Mouse (Mus musculus): ENCODE measurements around the gene Ins2.

- TF ChIP-seq CTCF (IDR thresholded peaks at IDR 0.05; ENCODE audit: control insufficient read depth, insufficient read depth, insufficient read length) (no peak), CEBPB (IDR thresholded peaks at IDR 0.05; ENCODE audit: low read depth) (no peak)
Measured at GRCm38 (mm10) chr7:142678611-142679010, 64.6 kb downstream of the Ins2 start.

Measured in C2C12 (cell line).